Mouse (Mus musculus) right cerebral cortex, postnatal 25 days (tissue): ENCODE measurements around the gene Olfr66.

Experiments used
- DNase-seq: peaks from one replicate; pipeline ENCODE4 v3.0.0; 2022

Gene Olfr66

GRCm38 (mm10) chr7:103886152-103886551 lies at the start of gene Olfr66:
Gene Olfr66 (minus strand): TSS chr7:103886252.
- DNase-seq, result no peak

DNA sequence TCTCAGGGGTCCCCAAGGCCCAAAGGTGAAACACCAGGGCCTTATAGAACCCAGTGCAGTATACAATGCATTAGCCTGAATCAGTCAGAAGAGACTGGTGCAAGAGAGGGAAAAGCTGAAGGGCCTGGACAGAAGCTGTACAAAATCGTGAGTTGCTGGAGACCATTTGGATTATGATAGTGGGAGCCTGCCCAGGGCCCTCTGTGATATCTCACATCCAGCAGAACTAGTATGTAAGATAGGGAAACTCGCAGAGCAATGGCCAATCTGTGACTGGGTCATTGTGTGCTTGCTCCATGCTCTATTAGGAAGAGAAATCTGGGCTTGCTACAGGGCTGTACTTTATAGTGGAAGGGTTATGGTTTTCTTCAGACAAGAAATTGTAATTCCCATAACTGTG lies 48.2 kb upstream of the Olfr66 start, which contains the start of gene Olfr632:
Gene Olfr632 (plus strand): TSS at position 84 of the 400 bp plus-strand sequence.
- DNase-seq, result no peak

- no peak for DNase-seq
Observed at GRCm38 (mm10) chr7:103928525-103928924, 42.5 kb upstream of the Olfr66 start, which contains the start of gene Olfr631. Gene Olfr631 (plus strand): TSS chr7:103928825.

DNA sequence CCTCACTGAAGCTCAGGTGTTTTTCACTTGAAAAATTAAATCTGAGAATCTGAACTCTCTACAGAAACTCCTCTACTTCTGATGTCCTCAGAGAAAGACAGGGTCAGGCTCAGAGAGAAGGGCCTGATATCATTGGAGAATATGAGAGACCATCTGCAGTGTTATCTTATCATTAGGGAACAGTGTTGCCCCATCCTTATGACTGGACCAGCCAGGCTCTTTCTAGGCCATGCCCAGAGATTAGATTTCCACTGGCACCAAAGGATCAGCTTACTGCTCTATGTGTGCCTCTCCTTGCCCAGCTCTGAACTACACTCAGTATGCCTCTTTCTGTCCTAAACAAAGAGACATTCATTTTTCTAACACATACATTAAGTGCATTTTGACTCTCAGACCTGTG lies 29.3 kb upstream of the Olfr66 start:
- no peak for DNase-seq

DNA sequence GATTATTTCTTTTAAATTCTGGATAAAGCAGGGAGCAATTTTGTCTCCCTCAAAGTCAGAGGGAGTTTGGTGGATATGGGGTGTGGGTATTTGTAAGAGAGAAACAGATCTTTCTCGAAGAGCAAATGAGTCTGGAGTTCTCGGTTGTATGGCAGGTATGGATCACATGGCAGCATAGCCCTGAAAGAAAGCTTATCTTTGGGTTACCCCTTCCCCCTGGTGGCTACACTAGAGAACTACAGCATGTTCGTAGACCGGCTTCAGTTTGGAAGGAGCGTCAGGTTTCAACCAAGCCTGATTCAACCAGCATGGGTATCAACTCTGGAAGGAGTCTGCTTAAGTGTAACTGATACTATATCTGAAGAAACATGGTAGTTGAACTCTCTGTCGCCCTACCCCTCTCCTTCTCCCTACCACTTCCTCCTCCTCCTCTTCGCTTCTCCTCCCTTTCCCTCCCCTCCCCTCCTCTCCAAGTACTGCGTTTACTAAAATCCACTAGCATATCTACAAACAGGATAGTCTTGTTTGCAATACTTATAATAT lies 27.0 kb upstream of the Olfr66 start:
- DNase-seq, result no peak

- DNase-seq, result no peak
Observed at GRCm38 (mm10) chr7:103910047-103910446, 24.0 kb upstream of the Olfr66 start.

- DNase-seq, result no peak
Observed at GRCm38 (mm10) chr7:103903187-103903586, 17.1 kb upstream of the Olfr66 start, which contains the start of gene Olfr65. Gene Olfr65 (plus strand): TSS chr7:103903487.

DNA sequence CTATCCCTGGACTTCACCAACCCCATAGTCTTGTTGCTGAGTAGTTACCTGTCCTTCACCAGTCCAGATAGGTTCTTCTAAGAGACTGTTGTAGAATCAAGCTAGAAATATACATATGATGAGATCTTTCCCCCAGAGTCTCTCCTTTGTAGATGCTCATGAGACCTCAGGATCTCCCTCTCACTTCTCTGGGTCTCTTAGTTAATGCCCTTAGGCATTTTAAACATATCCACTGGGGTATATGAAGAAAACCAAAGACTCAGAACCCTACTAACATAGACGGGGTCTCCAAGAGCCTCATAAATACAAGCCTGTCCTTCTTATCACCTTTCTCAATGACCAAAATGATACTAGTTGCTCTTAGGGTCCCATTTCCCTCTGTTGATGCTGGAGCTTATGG lies 8.3 kb upstream of the Olfr66 start, which contains the start of gene Olfr64:
Gene Olfr64 (minus strand): TSS at position 101 of the 400 bp plus-strand sequence.
- no peak for DNase-seq

GRCm38 (mm10) chr7:103877093-103877492 lies 9.0 kb downstream of the Olfr66 start:
- no peak for DNase-seq

DNA sequence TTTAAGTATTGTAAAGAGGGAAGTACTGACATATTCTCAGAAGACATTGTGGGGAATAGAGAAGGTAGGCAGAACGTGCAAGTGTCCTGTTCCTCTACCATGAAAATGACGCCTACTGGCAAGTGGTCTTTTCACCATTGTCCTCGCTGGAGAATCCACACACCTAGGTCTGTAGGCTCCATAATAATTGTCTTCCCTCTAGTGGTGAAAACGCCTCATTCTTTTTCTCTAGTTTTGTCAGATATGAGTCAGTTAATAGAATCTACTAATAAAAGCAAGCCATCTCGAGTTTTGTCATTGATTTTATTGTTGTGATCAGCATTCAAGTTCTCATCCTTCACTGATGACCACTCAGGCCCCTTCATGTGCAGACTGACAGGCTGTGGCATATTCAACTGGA lies 11.6 kb downstream of the Olfr66 start:
- DNase-seq, result no peak

DNA sequence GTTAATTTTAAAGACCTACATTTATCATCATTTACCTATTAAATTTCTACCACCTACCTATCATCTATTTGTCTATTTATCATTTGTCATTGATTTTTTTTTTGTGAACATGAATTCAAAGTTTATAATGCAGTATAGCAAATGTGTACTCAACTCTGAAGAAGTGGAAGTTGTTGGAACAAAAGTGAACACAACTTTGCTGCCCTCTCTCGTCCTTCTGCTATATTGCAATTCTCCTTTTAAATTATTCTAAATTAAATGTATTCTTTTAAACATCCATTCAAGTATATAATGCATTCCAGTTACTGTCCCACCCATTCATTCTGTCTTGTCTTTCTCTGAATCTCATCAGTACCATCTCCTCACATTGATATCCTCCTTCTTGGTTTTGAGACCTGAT lies 13.0 kb downstream of the Olfr66 start:
- no peak for DNase-seq

GRCm38 (mm10) chr7:103870667-103871066 lies 15.4 kb downstream of the Olfr66 start:
- DNase-seq, result no peak

GRCm38 (mm10) chr7:103865716-103866115 lies 20.3 kb downstream of the Olfr66 start:
- no peak for DNase-seq

- DNase-seq, result no peak
Observed at GRCm38 (mm10) chr7:103861531-103861930, 24.5 kb downstream of the Olfr66 start.

- no peak for DNase-seq
Observed at GRCm38 (mm10) chr7:103860855-103861254, 25.2 kb downstream of the Olfr66 start.

- no peak for DNase-seq
Observed at GRCm38 (mm10) chr7:103859076-103859475, 27.0 kb downstream of the Olfr66 start.

- no peak for DNase-seq
Observed at GRCm38 (mm10) chr7:103854669-103855068, 31.4 kb downstream of the Olfr66 start.

DNA sequence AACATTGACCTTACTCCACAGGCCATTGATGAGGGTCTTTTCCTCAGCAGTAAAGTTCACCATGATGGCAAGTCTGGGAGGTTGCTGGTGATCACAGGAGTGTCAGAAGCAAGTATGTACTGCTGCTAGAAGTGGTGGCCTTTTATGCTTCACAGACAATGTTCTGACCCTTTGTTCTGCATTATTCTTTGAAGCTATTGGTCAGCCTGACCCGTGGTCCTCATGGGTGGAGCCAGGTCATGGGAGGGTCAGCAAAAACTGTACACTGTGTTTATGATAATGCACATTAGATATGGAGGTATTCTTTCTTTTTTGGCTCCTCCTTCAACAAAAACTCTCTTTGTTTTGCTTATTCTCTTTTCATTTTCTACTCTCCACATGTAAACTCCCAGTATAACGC lies 33.0 kb downstream of the Olfr66 start, which contains the start of gene Hbb-y:
Gene Hbb-y (minus strand): TSS at position 127 of the 400 bp plus-strand sequence.
- no peak for DNase-seq

DNA sequence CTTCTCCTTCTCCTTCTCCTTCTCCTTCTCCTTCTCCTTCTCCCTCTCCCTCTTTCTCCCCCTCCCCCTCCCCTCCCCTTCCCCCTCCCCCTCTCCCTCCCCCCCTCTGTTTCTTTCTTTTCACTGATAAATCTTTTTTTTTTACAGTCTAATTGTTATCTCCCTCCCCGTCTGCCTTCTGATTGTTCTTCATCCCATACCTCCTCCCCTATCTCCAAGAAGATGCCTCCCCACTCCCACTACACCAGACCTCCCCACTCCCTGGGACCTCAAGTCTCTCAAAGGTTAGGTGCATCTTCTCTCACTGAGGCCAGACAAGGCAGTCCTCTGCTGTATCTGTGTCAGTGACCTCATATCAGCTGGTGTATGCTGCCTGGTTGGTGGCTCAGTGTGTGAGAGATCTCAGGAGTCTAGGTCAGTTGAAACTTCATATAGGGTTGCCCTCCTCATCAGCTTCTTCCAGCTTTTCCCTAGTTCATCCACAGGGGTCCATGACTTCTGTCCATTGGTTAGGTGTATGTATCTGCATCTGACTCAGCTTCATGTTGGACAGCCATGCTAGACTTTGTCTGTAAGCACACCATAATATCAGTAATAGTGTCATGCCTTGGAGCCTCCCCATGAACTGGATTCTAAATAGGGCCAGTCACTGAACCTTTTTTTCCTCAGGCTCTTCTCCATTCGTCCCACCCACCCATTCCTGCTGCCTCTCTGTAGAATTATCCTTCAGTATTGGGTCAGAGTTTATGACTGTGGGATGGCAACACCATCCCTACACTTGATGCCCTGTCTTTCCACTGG lies 41.3 kb downstream of the Olfr66 start:
- no peak for DNase-seq

DNA sequence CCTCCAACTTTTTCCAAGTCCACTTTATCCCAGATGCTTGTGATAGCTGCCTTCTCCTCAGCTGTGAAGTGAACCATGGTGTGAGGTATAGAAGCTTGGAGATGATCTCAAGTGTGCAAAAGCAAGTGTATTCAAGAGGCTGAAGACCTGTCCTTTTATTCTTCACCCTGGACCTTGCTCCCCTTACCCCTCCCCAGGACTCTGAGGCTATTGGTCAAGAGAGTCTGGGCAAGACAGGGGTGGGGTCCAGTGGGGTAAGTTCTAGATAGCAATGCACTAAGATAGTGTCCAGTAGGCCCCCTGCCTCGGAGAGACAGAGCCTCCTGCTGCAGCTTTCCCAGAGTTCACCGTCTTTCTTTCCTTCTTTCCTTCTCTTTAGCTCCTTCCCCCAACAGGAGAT lies 43.0 kb downstream of the Olfr66 start, which contains the start of gene Hbb-bh1:
Gene Hbb-bh1 (minus strand): TSS at position 131 of the 400 bp plus-strand sequence.
- DNase-seq, result no peak

DNA sequence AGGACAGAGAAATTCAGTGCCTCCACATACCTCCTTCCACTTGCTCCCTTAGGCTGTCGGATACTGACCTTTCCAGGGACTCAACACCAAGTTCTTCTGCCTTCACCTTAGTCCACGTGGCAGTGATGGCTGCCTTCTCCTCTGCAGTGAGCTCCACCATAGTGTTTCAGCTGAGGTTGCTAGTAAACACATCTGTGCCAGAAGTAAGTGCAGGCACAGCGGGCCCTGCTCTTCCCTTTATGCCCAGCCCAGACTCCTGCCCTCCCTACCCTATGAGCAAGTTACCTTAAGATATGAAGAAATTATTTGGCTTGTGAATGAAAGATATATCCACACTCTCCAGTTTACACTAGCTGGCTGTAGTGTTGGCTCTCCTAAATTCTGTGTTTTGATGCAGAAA lies 45.8 kb downstream of the Olfr66 start, which contains the start of gene Hbb-bh2:
Gene Hbb-bh2 (minus strand): TSS at position 253 of the 400 bp plus-strand sequence.
- DNase-seq, result no peak
